Mouse (Mus musculus): Measurements from ENCODE around the gene Fmn2. TPM values are rescaled to one million over a fixed set of nuclear protein-coding genes. Genes with fewer than 3 reads are reported as not detected.

Gene Fmn2
- polyA plus RNA-seq, 1 experiment from 2014 or later: 6.5 TPM

DNA sequence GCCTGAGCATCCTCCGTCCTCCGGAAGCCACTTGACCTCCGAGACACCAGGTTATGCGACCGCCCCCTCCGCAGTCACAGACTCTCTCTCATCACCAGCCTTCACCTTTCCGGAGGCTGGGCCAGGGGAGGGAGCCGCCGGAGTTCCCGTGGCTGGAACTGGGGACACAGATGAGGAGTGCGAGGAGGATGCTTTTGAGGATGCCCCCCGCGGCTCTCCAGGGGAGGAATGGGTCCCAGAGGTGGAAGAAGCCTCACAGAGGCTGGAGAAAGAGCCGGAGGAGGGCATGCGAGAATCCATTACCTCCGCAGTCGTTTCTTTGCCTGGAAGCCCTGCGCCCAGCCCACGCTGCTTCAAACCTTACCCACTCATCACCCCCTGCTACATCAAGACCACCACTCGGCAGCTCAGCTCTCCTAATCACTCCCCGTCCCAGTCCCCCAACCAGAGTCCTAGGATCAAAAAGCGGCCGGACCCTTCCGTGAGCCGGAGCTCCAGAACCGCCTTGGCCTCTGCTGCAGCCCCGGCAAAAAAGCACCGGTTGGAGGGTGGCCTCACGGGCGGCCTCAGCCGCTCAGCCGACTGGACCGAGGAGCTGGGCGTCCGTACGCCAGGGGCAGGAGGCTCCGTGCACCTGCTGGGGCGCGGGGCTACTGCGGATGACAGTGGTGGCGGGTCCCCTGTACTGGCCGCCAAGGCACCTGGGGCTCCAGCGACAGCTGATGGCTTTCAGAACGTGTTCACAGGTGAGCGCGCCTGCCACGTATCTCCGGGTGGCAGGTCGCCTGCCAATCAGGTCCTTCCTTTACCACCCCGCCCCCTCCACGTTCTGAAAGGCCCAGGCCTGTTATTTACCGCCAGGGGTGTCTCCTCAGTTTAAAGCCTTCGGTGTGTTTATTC, 1.5 kb downstream of the Fmn2 start:
- WGBS: under 1% methylated on average over 53 of the region's 53 CpGs
- H3K4me2 ChIP-seq (ENCODE audit: low read length): peak overlapping the region; percentile 77
- peaks cover 35% of the 10 kb centered on the region for H3K4me1 ChIP-seq (ENCODE audit: control insufficient read depth, insufficient read depth, low read depth, low read length)
- no peaks in the 10 kb centered on the region for H3K36me3 ChIP-seq (ENCODE audit: control insufficient read depth, insufficient read depth, low read length)
- peak overlapping the region; percentile 83 for H3K4me3 ChIP-seq (ENCODE audit: low read length)
- peak overlapping the region; percentile 95 for H3K9ac ChIP-seq (ENCODE audit: low read depth, low read length)
- no peaks in the 10 kb centered on the region for H3K9me3 ChIP-seq (ENCODE audit: control insufficient read depth, low read length)
- peak; percentile 74 for ATAC-seq
- no peaks in the 10 kb centered on the region for H3K27me3 ChIP-seq (replicated peaks; ENCODE audit: control insufficient read depth, insufficient read depth, low read length)
- H3K27ac ChIP-seq (ENCODE audit: low read depth, low read length): peak overlapping the region; percentile 90

DNA sequence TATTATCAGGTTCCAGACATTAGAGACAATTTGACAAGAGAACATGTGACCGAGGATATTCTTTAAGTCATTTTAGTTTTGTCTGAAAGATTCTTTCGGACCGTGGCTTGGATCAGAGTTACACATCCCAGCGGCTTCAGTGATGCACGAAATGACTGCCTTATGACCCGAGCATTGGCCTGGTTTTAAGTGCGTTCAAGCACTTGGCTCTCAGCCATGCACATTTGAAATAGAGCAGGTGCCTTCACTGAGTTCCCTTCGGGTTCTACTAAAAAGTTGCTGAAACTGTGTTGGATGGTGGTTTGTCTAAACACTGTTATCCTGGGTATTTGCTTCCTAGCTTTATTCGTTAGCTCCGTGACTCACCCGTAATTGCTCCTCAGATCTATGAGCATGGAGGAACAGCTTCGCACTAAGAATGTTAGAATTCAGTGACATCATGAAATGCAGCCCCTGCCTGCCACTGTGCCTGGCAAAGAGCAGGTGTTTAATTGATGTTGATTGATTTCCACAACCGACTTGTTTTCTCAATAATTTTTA, 7.0 kb downstream of the Fmn2 start:
- no peak for ATAC-seq
- no peaks in the 10 kb centered on the region for H3K9me3 ChIP-seq (ENCODE audit: control insufficient read depth, low read length)
- no peaks in the 10 kb centered on the region for H3K36me3 ChIP-seq (ENCODE audit: control insufficient read depth, insufficient read depth, low read length)
- H3K27ac ChIP-seq (ENCODE audit: low read depth, low read length): no peak overlapping the region
- no peak overlapping the region for H3K9ac ChIP-seq (ENCODE audit: low read depth, low read length)
- no peak overlapping the region for H3K4me2 ChIP-seq (ENCODE audit: low read length)
- 52% methylated on average over 13 of the region's 13 CpGs for WGBS
- H3K4me3 ChIP-seq (ENCODE audit: low read length): no peak overlapping the region
- no peaks in the 10 kb centered on the region for H3K27me3 ChIP-seq (replicated peaks; ENCODE audit: control insufficient read depth, insufficient read depth, low read length)
- H3K4me1 ChIP-seq (ENCODE audit: control insufficient read depth, insufficient read depth, low read depth, low read length): peaks cover 37% of the 10 kb centered on the region

GRCm38 (mm10) chr1:174513419-174513818, 11.8 kb downstream of the Fmn2 start:
- H3K4me3 ChIP-seq (ENCODE audit: low read length): no peak overlapping the region
- no peaks in the 10 kb centered on the region for H3K9me3 ChIP-seq (ENCODE audit: control insufficient read depth, low read length)
- H3K4me1 ChIP-seq (ENCODE audit: control insufficient read depth, insufficient read depth, low read depth, low read length): peaks cover 4% of the 10 kb centered on the region
- WGBS: 89% methylated on average over 7 of the region's 7 CpGs
- H3K4me2 ChIP-seq (ENCODE audit: low read length): no peak overlapping the region
- no peak overlapping the region for H3K9ac ChIP-seq (ENCODE audit: low read depth, low read length)
- H3K27me3 ChIP-seq (replicated peaks; ENCODE audit: control insufficient read depth, insufficient read depth, low read length): no peaks in the 10 kb centered on the region
- no peak overlapping the region for H3K27ac ChIP-seq (ENCODE audit: low read depth, low read length)
- H3K36me3 ChIP-seq (ENCODE audit: control insufficient read depth, insufficient read depth, low read length): no peaks in the 10 kb centered on the region
- ATAC-seq: no peak

- H3K9me3 ChIP-seq (ENCODE audit: control insufficient read depth, low read length): no peaks in the 10 kb centered on the region
- peak; percentile 89 for ATAC-seq
- H3K9ac ChIP-seq (ENCODE audit: low read depth, low read length): no peak overlapping the region
- H3K4me3 ChIP-seq (ENCODE audit: low read length): no peak overlapping the region
- 63% methylated on average over 5 of the region's 5 CpGs for WGBS
- H3K4me2 ChIP-seq (ENCODE audit: low read length): no peak overlapping the region
- H3K36me3 ChIP-seq (ENCODE audit: control insufficient read depth, insufficient read depth, low read length): no peaks in the 10 kb centered on the region
- H3K27me3 ChIP-seq (replicated peaks; ENCODE audit: control insufficient read depth, insufficient read depth, low read length): no peaks in the 10 kb centered on the region
- no peaks in the 10 kb centered on the region; the same call in 1 of the 2 replicates for H3K4me1 ChIP-seq (ENCODE audit: control insufficient read depth, insufficient read depth, low read depth, low read length)
- H3K27ac ChIP-seq (ENCODE audit: low read depth, low read length): 0 out of 2 replicates have a peak overlapping the region, but pooled peaks have one; percentile 17
These were observed 20.5 kb downstream of the Fmn2 start for GRCm38 (mm10) chr1:174521976-174522770.

DNA sequence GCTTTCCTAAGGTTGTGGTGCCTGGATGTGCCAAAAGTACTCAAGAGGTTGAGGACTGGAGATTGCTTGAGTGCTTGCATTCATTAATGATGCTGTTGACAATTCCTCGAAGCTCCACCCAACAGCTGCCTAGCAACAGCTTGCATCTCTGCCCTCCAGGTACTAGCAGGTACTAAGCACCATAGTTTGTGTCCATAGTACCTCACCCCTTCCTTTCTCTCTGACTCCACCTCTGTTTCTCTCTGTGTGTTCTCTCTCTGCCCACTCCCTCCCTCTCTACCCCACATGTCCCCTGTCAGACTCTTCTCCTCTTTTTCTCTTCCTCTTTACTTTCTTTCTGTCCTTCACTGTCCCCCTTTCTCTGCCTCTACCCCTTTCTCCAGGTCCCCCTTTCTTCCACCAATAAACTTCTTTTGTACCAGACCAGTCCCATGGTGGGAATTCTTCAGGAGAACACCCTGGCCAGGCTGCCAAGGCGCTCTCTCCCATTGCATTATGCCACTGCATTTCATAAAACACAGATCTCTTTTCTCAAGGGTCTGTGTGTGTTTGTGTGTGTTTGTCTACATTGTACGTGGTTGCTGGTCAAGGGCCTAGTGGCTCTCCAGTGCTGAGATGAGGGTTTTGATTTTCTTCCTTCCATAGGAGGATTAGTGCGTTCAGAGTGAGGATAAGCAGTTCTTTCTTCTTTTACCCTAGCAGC, 21.3 kb downstream of the Fmn2 start:
- Histone ChIP-seq H3K4me2 (ENCODE audit: low read length) (no peak overlapping the region), H3K27me3 (replicated peaks; ENCODE audit: control insufficient read depth, insufficient read depth, low read length) (no peaks in the 10 kb centered on the region), H3K9me3 (ENCODE audit: control insufficient read depth, low read length) (no peaks in the 10 kb centered on the region), H3K4me3 (ENCODE audit: low read length) (no peak overlapping the region), H3K36me3 (ENCODE audit: control insufficient read depth, insufficient read depth, low read length) (no peaks in the 10 kb centered on the region), H3K4me1 (ENCODE audit: control insufficient read depth, insufficient read depth, low read depth, low read length) (no peaks in the 10 kb centered on the region; the same call in 1 of the 2 replicates), H3K27ac (ENCODE audit: low read depth, low read length) (peak overlapping the region; percentile 26; the same call in 1 of the 2 replicates), H3K9ac (ENCODE audit: low read depth, low read length) (no peak overlapping the region)
- WGBS: 69% methylated on average over 4 of the region's 4 CpGs
- ATAC-seq: 0 out of 2 replicates have a peak, but pooled peaks have one; percentile 12

- Histone ChIP-seq H3K27me3 (replicated peaks; ENCODE audit: control insufficient read depth, insufficient read depth, low read length) (no peaks in the 10 kb centered on the region), H3K4me2 (ENCODE audit: low read length) (no peak overlapping the region), H3K36me3 (ENCODE audit: control insufficient read depth, insufficient read depth, low read length) (no peaks in the 10 kb centered on the region), H3K4me1 (ENCODE audit: control insufficient read depth, insufficient read depth, low read depth, low read length) (no peaks in the 10 kb centered on the region; the same call in 1 of the 2 replicates), H3K9ac (ENCODE audit: low read depth, low read length) (no peak overlapping the region), H3K4me3 (ENCODE audit: low read length) (no peak overlapping the region), H3K9me3 (ENCODE audit: control insufficient read depth, low read length) (no peaks in the 10 kb centered on the region), H3K27ac (ENCODE audit: low read depth, low read length) (no peak overlapping the region)
- no peak for ATAC-seq
- 78% methylated on average over 1 of the region's 1 CpGs for WGBS
These were observed 21.8 kb downstream of the Fmn2 start for GRCm38 (mm10) chr1:174523512-174523828.

- peak overlapping the region; percentile 36; the same call in 1 of the 2 replicates for H3K27ac ChIP-seq (ENCODE audit: low read depth, low read length)
- WGBS: 20% methylated on average over 11 of the region's 11 CpGs
- no peaks in the 10 kb centered on the region for H3K9me3 ChIP-seq (ENCODE audit: control insufficient read depth, low read length)
- no peaks in the 10 kb centered on the region for H3K27me3 ChIP-seq (replicated peaks; ENCODE audit: control insufficient read depth, insufficient read depth, low read length)
- no peak overlapping the region for H3K9ac ChIP-seq (ENCODE audit: low read depth, low read length)
- H3K4me1 ChIP-seq (ENCODE audit: control insufficient read depth, insufficient read depth, low read depth, low read length): peaks cover 5% of the 10 kb centered on the region; the same call in 1 of the 2 replicates
- ATAC-seq: peak; percentile 66
- no peak overlapping the region for H3K4me3 ChIP-seq (ENCODE audit: low read length)
- H3K36me3 ChIP-seq (ENCODE audit: control insufficient read depth, insufficient read depth, low read length): no peaks in the 10 kb centered on the region
- no peak overlapping the region for H3K4me2 ChIP-seq (ENCODE audit: low read length)
These were observed 35.3 kb downstream of the Fmn2 start for GRCm38 (mm10) chr1:174536742-174537453.

DNA sequence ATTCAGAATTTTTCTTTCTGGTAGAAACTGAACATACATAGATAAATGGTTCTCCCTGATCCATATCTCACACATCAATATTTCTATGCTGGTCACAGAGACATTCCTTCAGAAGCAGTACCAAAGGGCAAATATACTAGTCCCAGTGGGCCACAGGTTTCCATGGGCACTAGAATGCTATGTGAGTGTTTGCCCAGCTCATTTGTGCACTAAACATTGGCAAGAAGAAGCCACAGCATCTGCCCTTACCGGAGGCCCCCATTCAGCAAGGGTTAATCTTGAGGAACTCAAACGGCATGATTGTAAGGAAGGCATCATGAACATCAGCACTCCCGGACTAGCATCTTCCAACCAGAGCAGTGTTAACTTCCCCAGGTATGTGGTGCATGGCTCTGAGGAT, 35.9 kb downstream of the Fmn2 start:
- 49% methylated on average over 3 of the region's 3 CpGs for WGBS
- Histone ChIP-seq H3K9ac (ENCODE audit: low read depth, low read length) (no peak overlapping the region), H3K4me2 (ENCODE audit: low read length) (no peak overlapping the region), H3K9me3 (ENCODE audit: control insufficient read depth, low read length) (no peaks in the 10 kb centered on the region), H3K27ac (ENCODE audit: low read depth, low read length) (no peak overlapping the region; the same call in 1 of the 2 replicates), H3K36me3 (ENCODE audit: control insufficient read depth, insufficient read depth, low read length) (no peaks in the 10 kb centered on the region), H3K27me3 (replicated peaks; ENCODE audit: control insufficient read depth, insufficient read depth, low read length) (no peaks in the 10 kb centered on the region), H3K4me3 (ENCODE audit: low read length) (no peak overlapping the region), H3K4me1 (ENCODE audit: control insufficient read depth, insufficient read depth, low read depth, low read length) (peaks cover 5% of the 10 kb centered on the region; the same call in 1 of the 2 replicates)
- ATAC-seq: 0 out of 2 replicates have a peak, but pooled peaks have one; percentile 28

Data from hindbrain, embryonic 16.5 days (tissue).